Mouse (Mus musculus) spleen, adult 2 months (tissue): ENCODE measurements around the gene Gm45213. TPM values are rescaled to one million over a fixed set of nuclear protein-coding genes. Genes with fewer than 3 reads are reported as not detected.

Source experiments
- DNase-seq, 2 experiments: peaks; one replicate each; pipeline versions ENCODE4 v3.0.0 to v3.0.0-alpha.2; 2012 to 2021; ENCODE audit warnings: low spot score in 2 of 2, low read depth in 1 of 2
- H3K27ac ChIP-seq: fragments of 200-500 bp; 2 replicates; pipeline ENCODE4 v1.5.1; 2012; ENCODE audit warnings: low read length, inconsistent platforms; ENCODE audit not compliant: insufficient read depth
- H3K27me3 ChIP-seq: fragments of 200-500 bp; 2 replicates; pipeline ENCODE4 v1.6.1; 2012; ENCODE audit warnings: mild to moderate bottlenecking, moderate library complexity, low read length, inconsistent platforms; ENCODE audit not compliant: control insufficient read depth, insufficient read depth
- H3K36me3 ChIP-seq: fragments of 200-500 bp; 2 replicates; pipeline ENCODE4 v1.6.1; 2012; ENCODE audit warnings: mild to moderate bottlenecking, low read length, inconsistent platforms; ENCODE audit not compliant: control insufficient read depth, insufficient read depth
- H3K4me1 ChIP-seq: fragments of 200-500 bp; 2 replicates; pipeline ENCODE4 v1.6.1; 2011; ENCODE audit warnings: inconsistent platforms; ENCODE audit not compliant: control insufficient read depth, insufficient read depth, insufficient read length
- H3K4me3 ChIP-seq: fragments of 200-500 bp; 2 replicates; pipeline ENCODE4 v1.5.1; 2011; ENCODE audit warnings: mild to moderate bottlenecking, inconsistent platforms; ENCODE audit not compliant: insufficient read depth, insufficient read length; ENCODE audit errors: extremely low read depth
- CTCF ChIP-seq: fragments of 200-500 bp; IDR thresholded peaks from 2 replicates; pipeline ENCODE4 v1.5.1; 2011; ENCODE audit warnings: mild to moderate bottlenecking, inconsistent platforms; ENCODE audit not compliant: insufficient read depth, insufficient read length, insufficient replicate concordance; ENCODE audit errors: extremely low read depth
- POLR2A ChIP-seq: fragments of 200-500 bp; IDR thresholded peaks from 2 replicates; pipeline ENCODE4 v1.6.1; 2011; ENCODE audit warnings: low read depth, low read length, inconsistent platforms
- WGBS: fragments of 180-500 bp; shearing (Covaris S2); methylation state at CpG from one replicate; pipeline ENCODE4 v1.1.7; 2018; 5-methylcytosine and 5-hydroxymethylcytosine counted together
- polyA plus RNA-seq: library from polyadenylated mRNA; depleted of rRNA; stranded (reverse); fragments of >200 nt; gene quantifications from 2 replicates; pipeline ENCODE4 v1.2.3, GENCODE M21; 2012

The Gm45213 gene
- polyA plus RNA-seq, 1 experiment: not detected

DNA sequence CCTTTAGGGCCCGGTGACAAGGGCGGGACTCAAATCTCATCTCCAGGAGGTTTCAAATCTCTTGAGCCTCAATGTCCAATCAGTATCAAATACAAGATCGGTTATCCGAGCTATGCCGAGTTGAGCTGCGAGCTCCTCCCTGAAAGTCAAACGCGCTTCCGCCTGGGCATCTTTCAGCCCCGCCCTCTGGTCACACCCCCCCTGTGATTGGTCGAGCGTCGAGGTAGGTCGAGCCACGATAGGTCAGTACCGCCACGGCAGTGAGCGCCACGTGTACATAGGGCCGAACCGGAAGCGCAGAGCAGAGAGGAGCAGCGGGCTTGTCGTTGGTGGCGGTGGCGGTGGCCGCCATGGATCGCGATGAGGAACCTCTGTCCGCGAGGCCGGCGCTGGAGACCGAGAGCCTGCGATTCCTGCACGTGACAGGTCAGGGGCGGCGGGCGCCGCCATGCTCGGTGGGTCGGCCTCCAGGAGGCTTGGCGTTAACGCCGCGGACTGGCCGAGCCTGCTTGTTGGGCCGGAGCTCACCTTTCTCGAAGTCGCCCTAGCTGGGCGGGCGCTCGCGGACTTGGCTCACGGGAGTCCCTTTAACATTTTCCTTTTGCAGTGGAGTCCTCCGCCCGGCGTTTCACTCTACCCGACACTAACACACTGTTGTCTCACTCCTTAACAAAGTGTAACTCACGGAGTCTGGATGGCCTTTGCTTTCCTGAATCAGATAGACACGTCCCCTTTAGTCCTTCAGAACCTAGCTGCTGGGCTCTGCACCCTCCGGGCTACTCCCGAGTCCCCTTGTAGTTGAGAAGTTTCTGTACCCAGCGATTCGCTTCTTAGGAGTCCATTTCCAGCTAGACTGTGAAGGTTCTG, 36.2 kb downstream of the Gm45213 start, which contains the start of gene Selenos:
Selenos (plus strand) TSS at position 286 of the 867 bp plus-strand sequence.
- DNase-seq: peak; percentile 96
- peaks cover 4% of the 10 kb centered on the region for H3K4me1 ChIP-seq
- H3K4me3 ChIP-seq: peak within 1 kb of the TSS; percentile 76
- peak within 1 kb of the TSS; percentile 80 for H3K27ac ChIP-seq
- TF ChIP-seq CTCF (no peak), POLR2A (peak; percentile 94)
- peaks cover 14% of the 10 kb centered on the region for H3K36me3 ChIP-seq
- under 1% methylated on average over 65 of the region's 65 CpGs for WGBS
- no peaks in the 10 kb centered on the region for H3K27me3 ChIP-seq

DNA sequence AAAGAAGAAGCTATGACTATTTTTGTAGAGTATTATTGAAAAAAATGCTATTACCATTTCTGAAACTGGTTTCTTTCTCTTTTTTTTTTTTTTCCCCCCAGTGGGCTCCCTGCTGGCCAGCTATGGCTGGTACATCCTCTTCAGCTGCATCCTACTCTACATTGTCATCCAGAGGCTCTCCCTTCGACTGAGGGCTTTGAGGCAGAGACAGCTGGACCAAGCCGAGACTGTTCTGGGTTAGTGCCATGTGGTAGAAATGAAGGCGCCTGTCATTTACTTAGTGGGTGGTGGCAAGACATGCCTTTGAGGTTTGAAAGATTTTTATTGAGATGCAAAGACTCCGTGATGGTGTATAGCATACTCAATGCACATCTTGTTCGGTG, 36.8 kb downstream of the Gm45213 start:
- TF ChIP-seq CTCF: no peak
- no peak for TF ChIP-seq POLR2A
- H3K27me3 ChIP-seq: no peaks in the 10 kb centered on the region
- DNase-seq: no peak
- H3K4me3 ChIP-seq: peak overlapping the region; percentile 76; the same call in 1 of the 2 replicates
- WGBS: 44% methylated on average over 5 of the region's 5 CpGs
- H3K4me1 ChIP-seq: peaks cover 4% of the 10 kb centered on the region
- H3K36me3 ChIP-seq: peaks cover 16% of the 10 kb centered on the region
- H3K27ac ChIP-seq: no peak overlapping the region

DNA sequence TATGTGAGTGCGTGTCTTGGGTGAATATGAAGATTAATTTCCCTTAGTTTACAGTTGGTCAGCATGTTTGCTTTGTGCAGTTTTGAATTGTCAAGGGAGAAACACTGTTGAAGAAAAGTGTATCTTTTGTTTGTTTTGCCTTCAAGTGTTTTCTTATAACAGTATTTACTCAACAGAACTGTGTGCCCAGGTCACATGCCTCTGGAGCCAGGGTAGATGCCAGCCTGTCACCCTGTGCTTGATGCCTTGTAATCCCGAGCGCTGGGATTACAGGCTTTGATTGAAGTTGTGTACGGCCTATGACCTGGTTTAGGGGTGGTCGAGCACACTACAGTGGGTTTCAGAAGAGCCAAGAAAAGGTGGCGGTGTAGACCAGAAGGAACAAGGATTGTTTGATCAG, 40.4 kb downstream of the Gm45213 start:
- 92% methylated on average over 6 of the region's 6 CpGs for WGBS
- peaks cover 4% of the 10 kb centered on the region for H3K4me1 ChIP-seq
- TF ChIP-seq CTCF (no peak), POLR2A (no peak)
- no peak overlapping the region for H3K27ac ChIP-seq
- H3K27me3 ChIP-seq: no peaks in the 10 kb centered on the region
- H3K4me3 ChIP-seq: no peak overlapping the region
- no peak for DNase-seq
- H3K36me3 ChIP-seq: peaks cover 40% of the 10 kb centered on the region

DNA sequence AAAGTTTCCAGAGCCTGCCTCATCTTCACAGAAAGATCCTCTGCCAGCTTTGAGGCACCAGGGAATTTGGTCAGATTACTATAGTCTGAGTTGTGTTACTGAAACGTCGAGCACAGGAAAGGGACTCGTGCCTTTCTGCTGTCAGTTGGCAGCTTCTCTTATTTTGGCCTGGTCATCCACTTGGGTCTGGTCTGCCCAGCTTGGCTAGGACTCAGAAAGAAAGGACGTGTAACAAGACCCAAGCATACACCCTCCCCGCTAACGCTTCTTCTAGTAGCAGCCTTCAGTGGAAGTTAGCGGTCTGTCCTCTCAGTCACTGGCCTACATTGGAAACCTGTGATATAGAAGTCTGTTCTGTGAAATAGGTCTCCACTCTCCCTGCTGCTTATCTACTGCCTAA, 41.1 kb downstream of the Gm45213 start:
- no peak overlapping the region for H3K4me3 ChIP-seq
- no peak overlapping the region for H3K27ac ChIP-seq
- no peak for DNase-seq
- H3K4me1 ChIP-seq: peaks cover 4% of the 10 kb centered on the region
- no peaks in the 10 kb centered on the region for H3K27me3 ChIP-seq
- peaks cover 46% of the 10 kb centered on the region for H3K36me3 ChIP-seq
- 87% methylated on average over 7 of the region's 7 CpGs for WGBS
- TF ChIP-seq POLR2A (no peak), CTCF (no peak)

DNA sequence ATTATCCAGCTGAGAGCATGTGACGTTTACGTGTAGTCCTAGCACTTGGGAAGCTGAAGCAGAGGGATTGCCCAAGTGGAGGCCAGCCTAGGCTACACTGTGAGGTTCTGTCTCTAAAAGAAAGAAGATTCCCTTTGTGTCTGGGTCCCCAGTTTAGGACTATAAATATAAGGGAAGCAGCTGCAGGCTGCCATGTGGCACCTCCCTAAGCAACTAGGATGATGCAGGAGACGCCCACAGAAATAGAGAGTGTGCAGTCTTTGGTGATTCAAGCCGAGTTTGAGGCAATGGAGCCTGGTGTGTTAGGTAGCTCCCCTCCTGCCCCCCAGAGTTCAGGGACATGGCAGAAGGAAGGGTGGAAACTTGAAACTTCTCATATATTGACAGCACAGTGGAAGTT, 44.2 kb downstream of the Gm45213 start:
- no peak for DNase-seq
- Histone ChIP-seq H3K4me1 (no peaks in the 10 kb centered on the region), H3K27me3 (no peaks in the 10 kb centered on the region), H3K36me3 (peaks cover 52% of the 10 kb centered on the region), H3K27ac (no peak overlapping the region), H3K4me3 (no peak overlapping the region)
- WGBS: 92% methylated on average over 4 of the region's 4 CpGs
- TF ChIP-seq POLR2A (no peak), CTCF (no peak)

DNA sequence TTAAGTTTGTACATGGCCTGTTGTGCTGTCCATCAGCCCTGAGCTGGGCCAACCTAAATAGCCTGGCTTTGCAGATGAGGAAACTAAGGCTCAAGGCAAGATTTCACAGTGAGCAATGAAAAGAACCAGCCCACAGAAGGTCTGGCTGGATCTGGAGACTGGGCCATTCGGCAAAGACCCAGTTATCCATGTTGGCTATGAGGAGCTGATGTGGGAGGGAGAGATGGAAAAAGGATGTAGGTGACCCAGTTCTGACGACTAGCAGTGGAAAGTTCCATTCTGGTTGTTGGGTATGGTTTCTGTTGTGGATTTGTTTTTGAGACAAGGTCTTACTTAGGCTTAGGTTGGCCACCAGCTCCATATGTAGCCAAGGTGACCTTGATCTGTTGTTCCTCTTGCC, 44.7 kb downstream of the Gm45213 start:
- H3K4me1 ChIP-seq: no peaks in the 10 kb centered on the region
- H3K27me3 ChIP-seq: no peaks in the 10 kb centered on the region
- H3K36me3 ChIP-seq: peaks cover 51% of the 10 kb centered on the region
- no peak overlapping the region for H3K4me3 ChIP-seq
- DNase-seq: no peak
- TF ChIP-seq POLR2A: no peak
- TF ChIP-seq CTCF: no peak
- H3K27ac ChIP-seq: no peak overlapping the region
- 86% methylated on average over 2 of the region's 2 CpGs for WGBS

DNA sequence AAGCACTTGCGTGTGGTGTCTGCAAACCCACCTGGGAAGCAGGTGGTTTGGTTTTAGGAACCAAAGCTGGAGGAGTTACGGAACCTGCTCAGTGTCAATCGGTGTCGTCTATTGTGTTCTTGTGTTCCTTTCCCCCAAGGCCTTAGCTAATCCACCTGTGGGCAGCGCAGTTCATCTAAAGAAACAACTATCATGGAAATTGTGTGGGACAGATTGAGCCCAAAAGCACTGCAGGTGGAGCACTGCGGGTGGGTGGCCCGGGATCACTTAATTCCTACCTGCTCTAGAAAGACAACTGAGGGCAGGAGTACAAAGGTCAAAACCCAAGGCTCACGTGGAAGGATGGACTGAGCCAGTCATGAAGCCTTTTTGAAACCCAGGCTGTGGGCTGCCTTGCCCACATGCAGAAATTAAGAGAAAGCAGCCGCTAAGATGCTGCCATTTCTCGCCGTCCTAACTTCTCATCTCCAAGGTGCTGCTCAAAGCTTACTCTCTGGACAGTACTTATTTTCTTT, 47.3 kb downstream of the Gm45213 start:
- Histone ChIP-seq H3K36me3 (peaks cover 38% of the 10 kb centered on the region), H3K27me3 (no peaks in the 10 kb centered on the region), H3K4me3 (no peak overlapping the region), H3K27ac (no peak overlapping the region), H3K4me1 (no peaks in the 10 kb centered on the region)
- WGBS: 92% methylated on average over 11 of the region's 11 CpGs
- no peak for DNase-seq
- TF ChIP-seq CTCF (no peak), POLR2A (no peak)
